Mouse (Mus musculus) retina, postnatal 1 day (tissue): ENCODE results near the gene Actbl2.
A peak's percentile ranks its signal among the peaks of the same experiment; 100 is the strongest.

ENCODE experiments used
- DNase-seq: peaks from one replicate; pipeline ENCODE4 v3.0.0-alpha.2; 2012

Gene Actbl2

DNA sequence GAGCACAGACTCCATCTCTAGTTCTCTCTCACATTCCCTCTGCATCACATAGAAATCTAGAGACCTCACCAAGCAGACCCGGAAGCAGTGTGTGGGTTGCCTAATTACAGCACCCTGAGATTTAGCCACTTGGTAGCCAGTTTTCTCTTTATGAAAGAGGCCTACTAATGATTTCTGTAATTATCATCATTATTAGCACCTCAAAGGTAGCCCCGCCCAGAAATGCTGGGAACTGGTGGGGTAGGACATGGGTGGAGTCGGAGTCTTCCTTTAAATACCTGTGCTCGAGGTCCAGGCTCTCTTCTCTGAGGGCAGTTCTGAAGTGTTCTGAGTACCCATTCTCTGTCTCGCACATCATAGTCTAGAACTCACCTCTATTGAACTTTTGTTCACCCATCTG, at the start of gene Actbl2:
TSS of gene Actbl2 (plus strand) at position 301 of the 400 bp plus-strand sequence.
- no peak for DNase-seq

DNA sequence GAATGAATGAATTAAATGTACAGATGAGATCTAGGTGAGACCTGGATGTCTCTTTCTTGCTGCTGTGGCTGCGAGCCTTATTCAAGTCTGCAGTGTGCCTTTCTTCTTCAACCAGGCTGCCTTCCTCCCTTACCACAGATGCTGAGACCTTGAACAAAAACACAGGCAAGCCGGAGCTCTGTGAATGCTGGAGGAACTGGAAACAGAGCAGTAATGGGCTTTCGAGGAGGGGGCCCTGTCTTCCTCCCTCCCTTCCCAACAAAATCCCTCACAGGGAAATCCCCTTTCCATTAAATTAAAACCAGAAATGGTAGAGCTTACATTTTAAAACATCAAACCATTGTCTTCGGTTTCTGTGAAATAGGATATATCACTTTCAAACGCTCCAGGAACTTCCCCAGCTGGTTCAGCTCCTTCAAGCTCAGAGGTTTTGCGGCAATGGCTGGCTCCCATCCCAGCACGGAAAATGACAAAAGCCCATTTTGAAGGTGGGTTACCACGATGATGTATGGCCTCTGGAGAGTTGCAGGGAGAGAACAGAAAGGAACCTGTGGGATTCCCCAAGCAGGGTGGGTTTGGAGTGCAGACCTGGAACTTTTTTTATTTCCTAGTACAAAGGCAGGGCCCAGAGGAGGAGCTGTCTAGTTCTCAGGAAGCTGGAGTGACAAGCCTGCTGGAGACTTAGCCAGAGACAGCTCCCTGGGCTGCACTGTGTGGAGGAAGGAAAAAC, 44.0 kb upstream of the Actbl2 start:
- DNase-seq = no peak

DNA sequence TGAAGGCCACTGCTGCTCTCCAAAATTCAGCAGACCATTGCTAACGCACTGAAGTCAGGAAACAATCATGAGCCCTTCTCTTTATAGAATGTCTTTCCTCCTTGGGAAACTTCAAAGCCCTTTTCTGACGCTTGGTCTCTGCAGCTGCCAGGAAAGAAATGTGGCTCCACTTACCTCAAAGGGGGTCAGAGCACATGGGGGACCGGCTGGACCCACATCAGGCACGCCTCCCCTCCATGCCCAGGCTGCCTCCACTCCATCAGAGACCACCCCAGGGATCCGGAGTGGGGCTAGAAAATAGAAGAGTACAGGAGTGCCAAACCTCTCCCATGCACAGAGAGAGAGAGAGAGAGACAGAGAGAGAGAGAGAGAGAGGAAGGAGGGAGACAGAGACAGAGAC, 26.0 kb upstream of the Actbl2 start:
- DNase-seq = no peak

DNA sequence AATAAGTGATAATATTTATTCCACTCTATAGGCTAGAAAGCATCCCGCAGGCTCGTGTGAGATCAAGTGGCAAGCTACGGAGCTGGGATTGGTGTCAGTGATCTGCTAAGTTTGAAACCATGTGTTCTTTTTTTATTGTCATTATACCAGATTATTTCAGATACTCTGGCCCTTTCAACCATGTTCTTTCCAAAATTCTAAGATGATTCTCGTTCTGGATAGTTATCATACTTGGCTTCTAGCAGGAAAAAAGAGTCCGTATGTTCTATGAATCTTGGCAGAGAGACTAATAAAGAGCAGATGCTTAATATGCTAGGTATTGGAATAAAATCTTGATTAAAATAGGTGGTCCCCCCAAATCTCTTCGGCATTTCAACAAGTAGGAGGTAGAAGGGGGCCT, 25.3 kb upstream of the Actbl2 start:
- DNase-seq = no peak

DNA sequence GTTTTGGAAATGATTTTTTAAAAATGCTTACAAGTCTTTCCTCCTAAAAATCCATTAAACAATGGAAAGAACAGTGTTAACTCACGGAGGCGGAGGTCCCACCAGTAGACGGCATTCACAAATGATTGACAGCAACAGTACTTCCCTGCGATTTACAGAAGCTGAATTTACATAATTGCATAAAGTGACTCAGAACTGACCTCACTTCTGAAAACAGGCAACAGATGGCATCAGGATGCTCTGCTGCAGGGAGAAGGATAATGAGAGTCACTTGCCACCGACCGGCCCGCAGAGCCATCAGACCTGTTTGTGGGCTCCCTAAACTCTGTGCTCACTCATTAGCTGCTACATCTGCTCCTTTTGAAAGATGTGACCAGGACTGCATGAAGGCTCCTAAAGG, 22.4 kb upstream of the Actbl2 start:
- DNase-seq = peak; percentile 71

DNA sequence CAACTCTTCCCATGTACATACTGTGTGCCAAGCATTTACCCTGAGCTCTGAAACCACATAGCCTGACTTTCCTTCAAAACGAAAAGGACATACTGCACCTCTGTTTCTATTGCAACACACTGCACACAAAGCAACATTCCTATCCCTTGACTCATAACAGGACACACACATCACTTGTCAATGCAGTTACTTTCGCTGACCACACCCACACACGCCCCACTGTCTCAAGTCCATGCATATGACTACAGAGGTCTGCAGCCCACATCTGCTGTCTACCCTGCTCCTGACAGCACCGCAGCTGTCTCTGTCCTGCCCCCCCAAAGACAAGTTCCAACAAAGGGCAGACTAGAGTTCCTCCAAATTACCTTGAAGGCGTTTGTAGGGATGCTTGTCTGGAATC, 21.5 kb upstream of the Actbl2 start:
- peak; percentile 11 for DNase-seq

DNA sequence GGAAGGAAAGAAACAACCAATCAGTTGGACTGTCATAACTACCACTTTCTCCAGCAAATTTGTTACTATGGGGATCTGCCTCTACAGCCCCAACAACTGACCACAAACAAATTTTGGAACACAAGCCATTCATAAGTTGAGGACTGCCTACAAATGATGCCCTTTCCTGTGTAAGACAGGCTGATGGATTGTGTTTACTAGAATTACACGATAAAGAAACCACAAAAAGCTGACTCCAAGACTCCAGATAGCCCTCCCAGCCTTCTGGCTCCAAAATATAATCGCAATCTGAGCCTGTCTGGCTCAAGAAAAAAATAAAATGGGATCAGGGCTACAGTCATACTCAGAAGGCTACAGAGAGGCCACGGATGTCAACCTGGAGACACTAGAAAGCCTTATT, 20.2 kb upstream of the Actbl2 start:
- no peak for DNase-seq

DNA sequence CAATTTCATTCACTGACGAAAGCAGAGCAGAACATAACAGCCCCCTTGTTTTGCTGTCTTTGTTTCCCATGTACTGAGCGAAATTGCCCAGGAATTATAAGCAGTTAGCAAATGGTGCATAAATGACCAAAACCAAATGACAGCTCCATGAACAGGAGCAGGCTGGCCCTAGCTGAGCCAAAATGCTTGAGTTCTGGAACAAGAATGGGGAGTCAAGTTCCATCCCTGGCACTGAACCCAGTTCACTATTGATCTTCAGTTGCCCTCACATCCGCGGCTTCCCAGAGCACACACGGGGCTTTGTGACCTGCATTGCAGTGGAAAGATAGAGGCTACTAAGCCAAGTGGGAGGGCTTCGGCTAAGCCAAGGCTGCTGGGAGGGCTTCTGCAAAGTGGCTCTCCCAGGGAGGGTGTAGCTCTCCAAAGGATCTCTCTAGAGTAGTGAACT, 19.1 kb upstream of the Actbl2 start:
- DNase-seq = peak; percentile 47

DNA sequence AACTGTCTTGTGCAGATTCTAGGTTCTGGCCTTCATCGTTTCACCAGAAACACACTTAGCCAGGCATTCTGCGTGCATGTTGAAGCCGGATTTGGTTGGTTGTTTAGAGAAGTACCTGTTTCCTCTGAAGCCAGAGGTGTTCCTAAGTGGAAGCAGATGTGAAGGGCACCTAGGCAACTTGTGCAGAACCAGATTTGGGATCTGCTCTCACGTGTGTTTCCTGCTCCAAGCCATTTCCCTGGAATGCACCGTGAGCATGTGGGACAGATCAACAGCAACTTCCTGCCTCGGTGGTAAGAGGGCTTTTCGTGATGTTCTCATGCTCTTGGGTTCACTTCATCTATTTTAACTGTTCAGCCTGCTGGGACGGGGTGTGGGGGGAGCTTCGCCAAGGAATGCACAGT, 18.4 kb upstream of the Actbl2 start:
- no peak for DNase-seq

DNA sequence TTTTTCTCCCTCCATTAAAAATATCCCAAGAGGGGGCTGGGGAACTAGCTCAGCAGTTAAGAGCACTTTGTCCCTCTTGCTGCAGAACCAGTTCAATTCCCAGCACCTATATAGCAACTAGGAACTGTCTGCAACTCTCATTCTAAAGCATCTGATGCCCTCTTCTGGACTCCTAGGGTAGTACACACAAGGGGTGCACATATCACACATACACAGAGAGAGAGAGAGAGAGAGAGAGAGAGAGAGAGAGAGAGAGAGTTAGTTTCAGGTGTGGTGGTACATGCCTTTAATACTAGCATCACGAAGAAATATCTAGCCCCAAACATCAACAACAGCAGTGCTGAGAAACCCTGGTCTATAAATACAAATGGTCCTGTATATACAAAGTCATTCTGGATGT, 17.5 kb upstream of the Actbl2 start:
- DNase-seq = no peak

DNA sequence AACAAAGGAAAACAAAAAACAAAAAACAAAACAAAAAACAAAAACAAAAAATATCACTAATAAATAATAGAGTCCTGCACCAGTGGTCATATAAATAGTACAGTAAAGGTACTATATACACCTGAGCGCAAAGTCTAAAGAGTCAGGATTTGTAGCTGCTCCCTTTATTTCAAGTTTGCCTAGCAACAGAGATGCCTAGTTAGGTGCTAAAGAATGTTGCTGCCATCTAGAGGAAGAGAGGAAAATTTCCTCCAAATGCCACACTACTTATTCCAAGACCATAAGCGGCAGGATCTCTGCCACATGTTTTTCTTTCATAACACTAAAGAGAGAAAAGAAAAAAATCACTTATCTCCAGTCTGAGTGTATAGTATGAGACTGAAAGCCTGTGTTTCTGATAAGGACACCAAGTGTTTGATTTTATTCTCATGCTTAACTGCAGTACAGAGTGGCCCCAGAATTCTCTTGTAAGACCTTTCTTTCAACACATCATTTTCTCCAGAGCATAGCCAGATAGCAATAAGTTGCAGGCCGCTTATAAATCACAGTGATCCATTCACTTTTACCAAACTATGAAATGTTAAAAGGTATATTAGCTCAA, 16.8 kb upstream of the Actbl2 start:
- peak; percentile 72 for DNase-seq

DNA sequence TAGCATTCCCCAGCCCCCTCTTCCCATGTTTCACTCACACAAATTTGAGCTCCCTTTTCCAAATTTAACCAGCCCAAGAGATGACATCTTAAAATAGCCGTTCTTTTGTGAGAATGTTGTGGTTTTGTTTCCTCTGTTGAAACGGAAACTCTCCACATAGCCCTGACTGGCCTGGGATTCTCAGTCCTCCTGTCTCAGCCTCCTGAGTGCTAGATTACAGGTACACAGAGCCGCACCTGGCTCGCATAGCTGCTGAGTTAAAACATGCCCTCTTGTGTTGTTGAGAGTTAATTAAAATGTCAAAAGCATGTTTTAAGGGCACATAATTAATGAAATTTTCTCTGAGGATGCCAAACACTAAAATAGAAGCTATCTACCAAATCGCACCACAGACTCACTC, 3.7 kb upstream of the Actbl2 start:
- no peak for DNase-seq

DNA sequence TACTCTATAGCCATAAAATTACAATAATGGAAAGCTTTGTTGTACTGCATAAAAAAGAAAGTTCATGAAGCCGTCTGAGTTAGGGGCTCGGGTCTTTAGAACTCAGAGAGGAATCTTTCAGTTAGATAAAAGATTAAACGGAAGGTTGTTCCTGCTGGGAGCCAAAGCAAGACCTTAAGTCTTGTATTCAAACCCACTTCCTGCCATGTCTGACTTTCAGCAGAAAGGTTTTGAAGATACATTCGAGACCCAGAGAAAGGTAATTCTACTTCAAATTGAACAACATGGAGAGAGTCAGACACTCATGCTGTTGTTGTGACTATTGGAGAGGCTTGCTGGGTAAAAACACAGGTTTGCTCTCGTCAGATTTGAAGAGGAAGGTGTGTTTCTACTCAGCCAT, 3.0 kb upstream of the Actbl2 start:
- no peak for DNase-seq

DNA sequence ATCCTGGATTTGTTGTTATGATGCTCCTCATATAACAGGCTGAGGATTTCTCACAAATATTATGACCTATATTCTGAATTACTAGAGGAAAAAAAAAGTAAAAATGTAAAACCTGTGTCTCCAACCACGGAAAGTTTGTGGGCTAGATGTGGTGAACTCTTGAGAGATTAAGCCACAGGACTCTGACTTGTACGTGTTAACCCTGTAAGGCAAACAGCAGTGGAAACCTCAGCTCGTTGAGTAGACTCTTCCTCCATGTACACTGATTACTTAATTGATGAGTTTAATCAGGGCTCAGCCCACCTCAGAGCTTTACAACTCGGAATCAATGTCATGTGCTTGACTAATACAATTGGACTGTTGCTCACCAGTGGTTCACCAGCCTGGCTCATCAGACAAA, 3.2 kb downstream of the Actbl2 start:
- no peak for DNase-seq

DNA sequence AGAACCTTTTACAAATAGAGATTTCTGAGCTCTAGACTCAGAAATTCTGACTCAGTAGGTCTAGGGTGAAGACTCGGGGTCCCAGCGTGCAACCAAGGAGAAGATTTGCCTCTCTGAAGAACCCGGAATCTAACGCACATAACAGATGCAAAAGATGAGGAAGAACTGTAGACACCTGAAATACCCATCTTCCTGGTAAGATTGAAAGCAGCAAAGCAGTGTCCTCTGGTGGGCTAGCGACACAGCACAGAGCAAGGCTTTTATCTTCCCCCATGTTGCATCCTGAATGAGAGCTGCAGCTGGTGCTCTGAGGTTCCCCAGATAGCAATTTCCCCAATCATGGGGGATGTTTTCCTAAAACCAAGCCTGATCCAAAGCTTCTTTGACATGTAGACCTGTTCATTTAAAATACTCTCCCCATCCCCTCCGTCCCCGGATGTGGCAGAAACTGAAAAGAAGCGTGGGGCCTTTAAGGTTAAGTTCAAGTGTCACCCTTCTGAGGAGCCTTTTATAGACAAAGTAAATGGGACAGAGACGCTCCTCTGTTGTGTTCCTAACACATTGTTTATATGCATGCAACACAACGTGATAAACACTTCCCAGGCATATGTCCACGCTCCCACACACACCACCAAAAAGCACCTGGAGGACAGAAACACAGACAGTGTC, 3.7 kb downstream of the Actbl2 start:
- no peak for DNase-seq

DNA sequence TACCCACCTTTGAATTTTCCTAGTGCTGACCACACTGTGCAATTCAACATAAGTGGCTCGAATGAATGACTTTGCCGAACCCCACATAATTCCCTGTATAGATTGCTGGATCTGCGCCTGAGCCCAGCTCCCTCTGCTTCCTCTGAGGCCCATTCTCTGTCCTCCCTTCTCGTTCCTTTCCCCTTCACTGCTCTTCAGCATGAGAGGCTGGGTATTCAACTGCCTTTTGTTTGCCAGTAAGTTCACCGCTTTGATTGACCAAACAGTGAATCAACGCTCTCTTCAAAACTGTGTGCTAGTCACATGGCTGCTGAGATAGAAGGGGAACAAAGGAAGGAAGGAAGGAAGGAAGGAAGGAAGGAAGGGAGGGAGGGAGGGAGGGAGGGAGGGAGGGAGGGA, 4.3 kb downstream of the Actbl2 start:
- peak; percentile 56 for DNase-seq

DNA sequence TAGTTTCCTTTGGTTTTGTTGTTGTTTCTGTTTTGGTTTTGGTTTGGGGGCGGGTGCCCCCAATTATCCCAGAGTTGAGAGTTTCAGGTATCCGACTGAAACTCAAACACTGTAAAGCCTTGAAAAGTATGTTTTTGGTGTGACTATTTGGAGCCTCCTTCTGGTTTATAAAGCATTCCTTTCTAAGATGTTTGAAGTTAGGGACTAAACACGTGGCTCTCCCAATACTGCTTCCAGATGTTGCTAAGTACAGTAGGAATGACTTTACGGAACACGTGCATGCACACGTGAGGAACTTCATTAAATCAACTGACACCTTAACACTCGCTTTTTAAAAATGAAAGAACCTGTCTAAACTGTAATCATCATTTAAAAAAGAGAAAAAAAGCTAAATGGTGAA, 4.9 kb downstream of the Actbl2 start:
- no peak for DNase-seq

DNA sequence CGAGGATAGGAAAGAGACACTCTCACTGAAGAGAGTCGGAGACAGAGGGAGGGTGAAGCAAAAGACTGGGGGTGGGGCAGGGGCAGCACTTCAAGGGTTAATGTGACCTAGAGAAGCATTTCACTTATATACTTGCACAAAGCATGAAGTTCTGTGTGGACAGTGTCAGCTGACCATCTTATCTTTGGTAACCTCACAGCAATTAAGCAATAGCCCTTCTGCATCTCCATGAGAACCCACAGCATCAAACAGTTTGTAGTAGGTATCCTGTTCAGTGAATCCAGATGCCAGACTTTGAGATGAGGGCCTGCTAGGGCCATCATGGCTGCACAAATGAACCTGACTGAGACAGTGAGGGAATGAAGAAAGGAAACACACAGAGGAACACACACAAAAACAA, 8.4 kb downstream of the Actbl2 start:
- no peak for DNase-seq

DNA sequence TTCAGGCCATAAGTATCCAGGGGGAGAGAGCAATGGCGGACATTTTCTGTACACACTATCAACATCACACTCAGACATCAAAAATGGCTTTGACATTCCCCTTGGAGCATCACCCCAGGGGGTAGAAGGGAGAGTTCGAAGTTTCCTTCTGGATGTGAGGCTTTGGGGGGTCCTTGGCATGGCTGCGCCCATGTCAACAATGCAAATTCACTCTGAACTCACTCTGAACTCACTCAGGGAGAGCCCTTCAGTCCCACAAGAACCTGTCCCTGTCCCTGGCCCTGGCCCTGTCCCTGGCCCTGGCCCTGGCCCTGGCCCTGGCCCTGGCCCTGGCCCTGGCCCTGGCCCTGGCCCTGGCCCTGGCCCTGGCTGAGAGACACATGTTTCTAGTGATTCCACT, 8.9 kb downstream of the Actbl2 start:
- no peak for DNase-seq

DNA sequence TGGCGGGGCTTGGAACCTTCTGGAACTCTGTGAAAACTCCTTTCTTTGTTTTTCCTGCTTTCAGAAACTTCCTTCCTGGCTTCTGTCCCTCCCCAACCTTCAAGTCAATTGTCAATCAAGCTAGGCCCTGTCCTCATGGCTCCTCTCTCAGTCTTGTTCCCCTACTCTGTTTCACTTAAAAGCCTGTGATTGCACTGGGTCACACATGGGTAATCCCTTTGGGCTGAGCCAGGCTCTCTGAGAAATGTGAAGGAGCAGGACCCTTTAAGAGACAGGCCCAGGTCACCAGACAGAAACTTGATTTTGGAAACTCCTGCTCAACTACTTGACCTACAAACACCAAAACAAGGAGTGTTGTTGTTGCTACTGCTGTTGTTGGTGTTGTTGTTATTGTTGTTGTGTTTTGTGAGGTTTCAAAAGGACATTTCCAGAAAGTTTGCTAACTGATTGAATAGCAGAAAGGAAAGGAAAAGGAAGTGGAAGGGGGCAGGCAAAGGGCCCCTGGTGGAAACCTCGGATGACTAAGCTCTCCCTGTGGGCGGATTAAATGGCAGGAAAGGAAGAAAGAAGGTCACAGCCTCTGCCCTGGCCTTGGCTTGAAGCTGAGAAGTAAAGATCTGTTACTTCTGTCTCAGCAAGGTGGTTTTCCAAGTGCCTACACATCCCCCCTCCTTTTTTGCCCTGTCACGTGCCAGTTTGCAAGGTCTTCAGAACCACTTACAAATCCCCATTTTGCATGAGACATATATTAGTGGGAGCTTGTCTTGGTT, 10.6 kb downstream of the Actbl2 start:
- DNase-seq = no peak

DNA sequence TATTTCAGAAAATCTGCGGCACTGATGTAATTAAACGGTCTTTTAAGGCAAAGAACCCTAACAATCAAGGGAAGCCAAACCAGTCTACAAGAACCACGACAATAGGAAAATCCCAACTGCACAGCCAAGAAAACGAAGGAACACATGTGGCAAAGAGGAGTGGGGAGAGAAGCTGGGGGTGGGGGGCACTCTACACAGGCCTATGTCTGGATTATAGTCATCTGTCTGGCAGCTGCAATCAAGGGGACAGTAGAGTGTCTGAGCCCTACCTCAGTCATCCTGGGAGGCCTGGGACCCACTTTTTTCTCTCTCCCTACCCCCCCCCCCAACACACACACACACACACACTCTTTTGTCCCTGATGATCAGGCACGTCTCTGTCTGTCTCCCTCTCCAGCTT, 12.0 kb downstream of the Actbl2 start:
- no peak for DNase-seq

DNA sequence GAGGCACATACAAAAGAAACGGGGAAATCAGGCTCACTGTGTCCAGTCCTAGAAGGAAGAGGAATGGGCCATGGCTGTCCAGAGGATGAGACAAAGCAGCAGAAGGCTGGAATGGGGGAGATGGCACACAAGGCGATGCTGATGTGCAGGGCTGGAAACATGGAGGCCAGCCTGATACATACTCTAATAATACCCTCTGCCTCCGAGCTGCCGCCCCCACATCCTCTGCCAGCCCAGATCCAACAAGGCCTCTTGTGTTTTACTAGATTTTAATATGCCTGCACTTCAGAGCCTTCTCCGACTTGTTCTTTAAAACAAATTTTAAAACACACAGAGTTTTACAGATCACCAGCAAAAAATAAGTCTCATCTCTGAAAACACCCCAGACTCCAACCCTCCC, 14.2 kb downstream of the Actbl2 start:
- DNase-seq = no peak

DNA sequence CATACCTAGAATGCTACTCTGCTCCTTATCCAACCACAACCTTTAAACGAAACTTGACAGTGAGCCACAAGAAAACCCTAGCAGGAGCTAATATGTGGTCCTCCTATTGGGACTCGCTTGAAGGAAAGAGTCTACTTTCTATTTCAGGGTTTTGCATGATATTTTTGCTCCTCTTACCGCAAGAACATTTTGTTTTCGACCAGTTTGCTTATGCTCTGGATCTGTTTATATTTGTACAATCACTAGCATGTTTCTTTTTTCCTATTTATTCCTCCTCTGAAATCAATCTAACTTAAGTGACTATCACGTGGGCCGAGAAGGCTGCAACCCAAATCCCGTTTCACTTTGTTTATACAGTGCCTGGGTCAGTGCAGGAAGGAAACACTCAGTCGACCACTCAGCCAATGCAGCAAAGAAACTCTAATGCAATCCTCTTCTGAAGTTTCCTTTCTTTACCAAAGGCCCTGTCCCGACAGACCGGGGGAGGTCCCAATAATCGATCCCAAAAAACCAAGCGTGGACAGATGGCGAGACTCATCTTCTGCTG, 15.0 kb downstream of the Actbl2 start:
- no peak for DNase-seq
